Mouse (Mus musculus) kidney, embryonic 16.5 days (tissue): ENCODE results near the gene Cyp4a14. TPM values are rescaled to one million over a fixed set of nuclear protein-coding genes. Genes with fewer than 3 reads are reported as not detected.
"Not testable (repeated sequence)": the region's sequence is repeated elsewhere in the genome, so short reads cannot be mapped to it uniquely, and the experiment has no call there.

Experiments
- ATAC-seq: fragments of 200-750 bp; cut with Nextera tagmentation; 2 replicates; pipeline ENCODE4 v1.8.0; 2017; ENCODE audit warnings: moderate TSS enrichment; ENCODE audit not compliant: low FRiP score, low TSS enrichment
- H3K27ac ChIP-seq: fragments of 300-500 bp; sonication (generic); 2 replicates; pipeline ENCODE4 v1.5.1; 2014; ENCODE audit warnings: low read length
- H3K27me3 ChIP-seq: fragments of 300-500 bp; sonication (generic); 2 replicates; pipeline ENCODE4 v1.6.1; 2014; ENCODE audit warnings: low read length, control low read depth, mixed read lengths; ENCODE audit not compliant: insufficient read depth
- H3K36me3 ChIP-seq: fragments of 300-500 bp; sonication (generic); 2 replicates; pipeline ENCODE4 v1.6.1; 2014; ENCODE audit warnings: low read length, control low read depth, mixed read lengths; ENCODE audit not compliant: insufficient read depth
- H3K4me1 ChIP-seq: fragments of 300-500 bp; sonication (generic); 2 replicates; pipeline ENCODE4 v1.6.1; 2014; ENCODE audit warnings: low read length, control low read depth, mixed read lengths; ENCODE audit not compliant: insufficient read depth
- H3K4me2 ChIP-seq: fragments of 300-500 bp; sonication (generic); replicated peaks from 2 replicates; pipeline ENCODE4 v1.6.1; 2014; ENCODE audit warnings: low read depth, low read length
- H3K4me3 ChIP-seq: fragments of 300-500 bp; sonication (generic); 2 replicates; pipeline ENCODE4 v1.5.1; 2014; ENCODE audit warnings: mild to moderate bottlenecking, low read length
- H3K9ac ChIP-seq: fragments of 300-500 bp; sonication (generic); replicated peaks from 2 replicates; pipeline ENCODE4 v1.6.1; 2014; ENCODE audit warnings: low read length
- H3K9me3 ChIP-seq: fragments of 300-500 bp; sonication (generic); 2 replicates; pipeline ENCODE4 v1.6.1; 2016; ENCODE audit warnings: low read length, control low read depth
- WGBS: fragments of 180-500 bp; shearing (Covaris S2); extraction: QIAGEN DNeasy Blood & Tissue Kit; methylation state at CpG from one replicate; pipeline ENCODE4 v1.1.7; 2014; 5-methylcytosine and 5-hydroxymethylcytosine counted together
- polyA plus RNA-seq: library from polyadenylated mRNA; unstranded; fragments of >200 nt; fragmentation: Nextera tagmentation; extraction: Ambion mirVana; gene quantifications from 2 replicates; pipeline ENCODE4 v1.2.1, GENCODE M21; 2015

The Cyp4a14 gene
- polyA plus RNA-seq, result 0.40 and 0.47 TPM in 2 replicates

DNA sequence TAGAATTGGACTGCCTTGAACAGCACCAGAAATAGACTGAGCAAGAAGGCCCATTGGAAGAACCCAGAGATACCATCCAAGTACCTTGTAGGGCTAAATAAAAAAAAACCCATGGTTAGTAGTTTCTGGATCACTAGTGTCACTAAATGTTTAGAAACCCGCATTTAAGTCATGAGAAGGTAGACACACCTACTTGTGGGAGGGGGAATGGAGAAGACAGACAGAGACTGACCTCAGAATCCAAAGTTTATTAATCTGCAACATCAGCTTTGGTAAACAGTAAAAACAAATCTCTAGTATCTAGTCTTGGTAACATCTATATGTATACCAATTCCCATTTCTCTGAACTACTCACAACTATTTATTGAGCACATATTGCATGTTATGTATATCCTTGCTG is at the start of gene Cyp4a14:
Cyp4a14 (minus strand) TSS at position 142 of the 400 bp plus-strand sequence.
- 78% methylated on average over 1 of the region's 1 CpGs for WGBS
- H3K36me3 ChIP-seq, result no peaks in the 10 kb centered on the region
- H3K4me2 ChIP-seq, result no peak within 1 kb of the TSS
- no peak for ATAC-seq
- no peak within 1 kb of the TSS for H3K4me3 ChIP-seq
- no peaks in the 10 kb centered on the region for H3K27me3 ChIP-seq
- H3K27ac ChIP-seq, result no peak within 1 kb of the TSS
- H3K9me3 ChIP-seq, result no peaks in the 10 kb centered on the region
- H3K4me1 ChIP-seq, result no peaks in the 10 kb centered on the region
- no peak within 1 kb of the TSS for H3K9ac ChIP-seq

DNA sequence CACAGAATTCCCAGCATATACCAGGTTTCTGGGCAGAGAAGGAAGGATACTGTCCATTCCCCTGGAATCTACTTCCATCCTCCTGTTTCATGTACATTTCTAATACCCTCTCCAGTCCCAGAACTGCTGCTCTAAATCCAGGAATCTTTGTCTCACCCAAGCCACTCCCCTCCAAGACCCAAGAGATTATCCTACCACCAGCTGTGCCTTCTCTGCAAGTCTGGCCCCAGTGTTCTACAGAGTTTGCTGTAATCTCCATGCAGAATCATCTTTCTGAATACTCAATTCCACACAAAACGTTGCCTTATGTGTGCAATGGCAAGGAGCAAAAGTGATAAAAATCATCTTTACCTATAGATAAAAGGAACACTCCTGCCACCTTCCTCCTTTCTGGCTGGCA is 49.2 kb upstream of the Cyp4a14 start:
- no peaks in the 10 kb centered on the region for H3K27me3 ChIP-seq
- H3K9me3 ChIP-seq, result no peaks in the 10 kb centered on the region
- no peak overlapping the region for H3K4me3 ChIP-seq
- no peaks in the 10 kb centered on the region for H3K4me1 ChIP-seq
- no peak overlapping the region for H3K9ac ChIP-seq
- no peak overlapping the region for H3K27ac ChIP-seq
- 40% methylated on average over 1 of the region's 1 CpGs for WGBS
- no peaks in the 10 kb centered on the region for H3K36me3 ChIP-seq
- no peak overlapping the region for H3K4me2 ChIP-seq
- ATAC-seq, result no peak

DNA sequence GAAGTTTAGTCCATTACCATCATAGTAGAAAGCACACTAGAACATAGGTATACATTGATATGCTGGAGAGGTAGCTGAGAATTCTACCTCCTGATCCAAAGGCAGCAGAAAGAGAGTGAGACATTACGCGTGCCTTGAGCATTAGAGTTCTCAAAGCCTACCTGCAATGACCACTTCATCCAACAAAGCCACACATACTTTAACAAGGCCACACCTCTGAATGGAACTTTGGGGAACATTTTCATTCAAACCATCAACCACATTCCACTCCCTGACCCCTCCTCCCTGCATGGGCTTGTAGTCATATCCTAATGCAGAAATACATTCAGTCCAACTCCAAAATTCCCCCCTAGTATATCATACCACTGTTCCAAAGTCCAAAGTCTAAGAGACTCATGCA is 25.8 kb upstream of the Cyp4a14 start:
- no peaks in the 10 kb centered on the region for H3K27me3 ChIP-seq
- H3K4me1 ChIP-seq, result no peaks in the 10 kb centered on the region
- no peak overlapping the region for H3K9ac ChIP-seq
- no peaks in the 10 kb centered on the region for H3K9me3 ChIP-seq
- no peak overlapping the region for H3K27ac ChIP-seq
- no peak for ATAC-seq
- H3K4me2 ChIP-seq, result no peak overlapping the region
- H3K36me3 ChIP-seq, result no peaks in the 10 kb centered on the region
- no peak overlapping the region for H3K4me3 ChIP-seq
- 95% methylated on average over 2 of the region's 2 CpGs for WGBS

DNA sequence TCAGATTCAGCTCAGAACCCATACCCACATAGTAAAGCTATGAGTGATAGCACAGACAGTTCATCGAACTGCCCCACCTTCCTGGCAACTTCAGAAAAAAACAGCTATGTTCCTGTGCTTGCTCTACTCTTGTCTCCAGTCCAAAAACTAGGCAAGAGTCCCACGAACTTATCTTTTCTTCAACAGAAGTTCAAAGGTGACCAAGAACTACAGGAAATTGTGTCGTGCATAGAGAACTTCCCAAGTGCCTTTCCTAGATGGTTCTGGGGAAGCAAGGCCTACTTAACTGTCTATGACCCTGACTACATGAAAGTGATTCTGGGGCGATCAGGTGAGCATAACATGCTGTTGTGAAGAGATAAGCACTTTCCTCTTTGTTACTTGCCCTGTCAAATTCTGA is 23.5 kb upstream of the Cyp4a14 start:
- 76% methylated on average over 4 of the region's 4 CpGs for WGBS
- no peaks in the 10 kb centered on the region for H3K36me3 ChIP-seq
- H3K4me1 ChIP-seq, result no peaks in the 10 kb centered on the region
- no peak overlapping the region for H3K4me3 ChIP-seq
- ATAC-seq, result no peak
- no peak overlapping the region for H3K27ac ChIP-seq
- H3K9me3 ChIP-seq, result no peaks in the 10 kb centered on the region
- no peak overlapping the region for H3K9ac ChIP-seq
- no peak overlapping the region for H3K4me2 ChIP-seq
- H3K27me3 ChIP-seq, result no peaks in the 10 kb centered on the region

DNA sequence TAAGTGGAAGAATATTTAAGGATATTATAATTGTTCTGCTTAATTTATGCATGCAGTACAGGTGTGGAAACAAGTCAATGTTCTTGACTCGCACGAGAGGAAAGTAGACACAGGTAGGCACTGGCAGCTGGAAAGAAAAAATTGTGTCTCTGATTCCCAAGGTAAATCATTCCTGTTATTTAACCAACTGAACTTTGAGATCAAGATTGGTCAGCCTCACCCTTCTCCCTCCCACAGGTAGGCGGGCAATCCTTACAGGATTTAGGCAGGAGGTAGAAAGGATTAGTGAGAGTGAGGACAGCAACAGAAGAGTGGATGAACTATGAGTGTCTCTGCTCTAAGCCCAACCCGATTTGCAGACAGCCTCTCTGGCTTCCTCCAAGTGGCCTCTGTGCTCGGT is 22.1 kb upstream of the Cyp4a14 start, which contains the start of gene Cyp4a10:
Cyp4a10 (plus strand) TSS at position 265 of the 400 bp plus-strand sequence.
- not testable (repeated sequence) for H3K36me3 ChIP-seq, ATAC-seq, H3K4me3 ChIP-seq, H3K27ac ChIP-seq, H3K4me1 ChIP-seq, H3K9me3 ChIP-seq, H3K27me3 ChIP-seq, H3K9ac ChIP-seq, H3K4me2 ChIP-seq
- 78% methylated on average over 5 of the region's 5 CpGs for WGBS

DNA sequence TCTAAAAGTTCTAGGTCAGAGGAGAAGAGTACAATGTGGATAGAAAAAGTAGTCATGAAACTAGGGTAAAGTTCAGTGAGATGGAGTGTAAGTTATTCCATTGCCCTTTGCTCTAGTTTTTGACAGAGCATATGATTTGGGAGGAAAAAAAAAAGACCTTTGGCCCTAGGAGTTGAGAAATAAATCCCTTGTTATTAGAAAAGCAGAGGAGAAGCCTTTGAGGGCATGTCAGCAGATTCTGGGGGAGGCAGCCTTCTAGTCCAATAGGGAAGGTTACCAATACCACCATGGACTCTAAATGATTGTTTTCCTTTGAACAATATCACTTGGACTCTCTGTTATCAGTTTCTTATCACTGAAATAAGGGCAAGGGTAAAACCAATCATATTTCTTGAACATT is 18.0 kb upstream of the Cyp4a14 start:
- H3K9me3 ChIP-seq, H3K9ac ChIP-seq, ATAC-seq, H3K27me3 ChIP-seq, H3K4me2 ChIP-seq, H3K4me3 ChIP-seq, H3K36me3 ChIP-seq, H3K4me1 ChIP-seq, H3K27ac ChIP-seq: not testable (repeated sequence)

DNA sequence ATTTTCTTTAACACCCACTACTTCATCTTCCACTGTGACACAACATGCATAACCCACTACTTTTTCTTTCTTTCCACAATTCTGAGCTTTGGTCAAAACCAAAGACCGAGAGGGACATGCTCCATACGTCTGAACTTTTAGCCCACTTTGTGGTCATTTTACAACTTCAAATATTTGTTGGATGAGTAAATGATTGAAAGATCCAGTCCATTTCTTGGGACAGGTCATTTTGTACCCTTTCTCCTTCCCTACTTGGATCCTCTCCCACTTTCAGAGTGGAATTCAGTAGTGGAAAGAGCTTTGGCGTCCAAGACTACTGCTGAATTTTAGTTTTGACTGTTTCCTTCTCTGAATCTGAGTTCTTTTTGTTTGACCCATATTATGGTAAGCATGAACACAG is 1.5 kb upstream of the Cyp4a14 start:
- Histone ChIP-seq H3K27ac (no peak overlapping the region), H3K4me2 (no peak overlapping the region), H3K4me1 (no peaks in the 10 kb centered on the region), H3K9ac (no peak overlapping the region), H3K4me3 (no peak overlapping the region), H3K36me3 (no peaks in the 10 kb centered on the region), H3K9me3 (no peaks in the 10 kb centered on the region), H3K27me3 (no peaks in the 10 kb centered on the region)
- WGBS, result 83% methylated on average over 3 of the region's 3 CpGs
- ATAC-seq, result no peak

DNA sequence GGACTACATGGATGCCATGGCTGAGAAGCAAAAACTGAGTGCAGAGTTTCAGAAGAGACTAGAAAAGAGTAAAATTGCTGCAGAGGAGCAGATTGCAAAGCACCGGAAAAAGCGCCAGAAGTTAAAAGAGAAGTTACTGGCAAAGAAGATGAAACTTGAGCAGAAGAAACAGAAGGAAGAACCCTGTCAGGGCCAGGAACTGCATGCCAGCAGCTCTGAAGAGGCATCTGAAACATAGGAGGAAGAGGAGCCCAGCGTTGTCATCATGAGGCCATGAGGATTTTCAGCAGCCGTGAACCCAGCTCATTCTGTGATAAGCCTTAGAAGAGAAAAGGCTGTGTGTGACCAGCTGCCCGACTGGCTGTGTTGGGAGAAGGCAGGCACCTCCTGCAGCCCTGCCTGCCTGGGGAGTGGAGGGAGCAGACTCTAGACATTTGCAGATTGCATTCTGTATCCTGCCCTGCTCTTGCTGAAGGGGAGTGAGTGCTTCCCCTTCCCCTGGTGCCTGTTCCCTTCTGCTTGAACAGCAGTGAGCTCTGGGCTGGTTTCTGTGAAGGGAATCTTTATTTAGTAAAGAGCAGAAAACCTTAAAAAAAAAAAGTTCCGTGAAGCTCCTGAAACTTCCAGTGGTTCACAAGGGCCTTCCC is 14.8 kb downstream of the Cyp4a14 start:
- no peaks in the 10 kb centered on the region for H3K9me3 ChIP-seq
- no peak overlapping the region for H3K4me3 ChIP-seq
- no peak for ATAC-seq
- H3K36me3 ChIP-seq, result no peaks in the 10 kb centered on the region
- no peak overlapping the region for H3K27ac ChIP-seq
- no peaks in the 10 kb centered on the region for H3K4me1 ChIP-seq
- H3K27me3 ChIP-seq, result no peaks in the 10 kb centered on the region
- 69% methylated on average over 6 of the region's 6 CpGs for WGBS
- no peak overlapping the region for H3K9ac ChIP-seq
- no peak overlapping the region for H3K4me2 ChIP-seq

DNA sequence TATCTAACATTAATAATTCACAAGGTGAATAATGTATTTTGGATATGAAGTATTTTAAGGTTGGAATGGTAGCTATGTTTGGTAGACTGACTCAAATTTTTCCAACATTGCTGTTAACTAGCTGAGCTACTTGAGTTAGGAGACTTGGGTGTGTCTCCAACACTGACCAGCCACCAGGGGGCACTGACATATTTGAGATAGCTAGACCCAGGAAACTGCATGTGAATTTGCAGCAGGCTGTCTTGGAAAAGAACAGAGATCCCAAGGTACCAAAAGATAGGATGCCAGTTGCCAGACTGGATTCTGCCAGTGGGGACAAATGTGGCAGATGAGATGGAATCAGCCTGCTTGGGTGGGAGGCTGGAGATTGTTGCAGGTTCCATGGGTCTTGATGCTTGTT is 19.9 kb downstream of the Cyp4a14 start:
- not testable (repeated sequence) for H3K36me3 ChIP-seq, H3K9me3 ChIP-seq, H3K4me3 ChIP-seq, H3K9ac ChIP-seq, H3K4me1 ChIP-seq, H3K27me3 ChIP-seq, H3K27ac ChIP-seq, H3K4me2 ChIP-seq
- ATAC-seq, result peak; percentile 49; the same call in 1 of the 2 replicates

DNA sequence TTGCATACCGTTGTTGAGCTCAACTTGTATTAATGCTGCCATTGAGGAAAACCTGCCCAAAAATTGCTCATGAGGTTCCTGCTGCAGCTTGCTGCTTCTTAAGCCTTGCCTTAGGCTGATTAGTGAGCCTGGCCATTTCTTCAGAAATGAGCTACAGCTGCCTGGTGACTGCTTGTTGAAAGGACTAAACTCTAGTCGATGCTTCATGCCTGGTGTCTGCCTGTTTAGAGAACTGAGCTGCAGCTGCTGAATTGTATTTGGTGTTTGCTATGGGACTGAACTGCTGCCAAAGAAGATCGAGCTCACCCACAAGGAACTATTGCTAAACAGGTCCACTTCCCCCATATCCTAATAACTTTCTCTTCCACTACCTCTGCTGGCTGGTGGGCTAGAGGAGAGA is 22.4 kb downstream of the Cyp4a14 start:
- not testable (repeated sequence) for H3K4me2 ChIP-seq, H3K9ac ChIP-seq, H3K27ac ChIP-seq, ATAC-seq, H3K4me1 ChIP-seq, H3K36me3 ChIP-seq, H3K9me3 ChIP-seq, H3K27me3 ChIP-seq, H3K4me3 ChIP-seq
- 81% methylated on average over 3 of the region's 3 CpGs for WGBS
